Mouse (Mus musculus): ENCODE data around the gene Slc2a13. TPM values are rescaled to one million over a fixed set of nuclear protein-coding genes. Genes with fewer than 3 reads are reported as not detected.
A peak's percentile ranks its signal among the peaks of the same experiment; 100 is the strongest.

Gene Slc2a13
- total RNA-seq, 4 experiments from 2014 or later = 0.97 to 1.4 (median 1.2) TPM

DNA sequence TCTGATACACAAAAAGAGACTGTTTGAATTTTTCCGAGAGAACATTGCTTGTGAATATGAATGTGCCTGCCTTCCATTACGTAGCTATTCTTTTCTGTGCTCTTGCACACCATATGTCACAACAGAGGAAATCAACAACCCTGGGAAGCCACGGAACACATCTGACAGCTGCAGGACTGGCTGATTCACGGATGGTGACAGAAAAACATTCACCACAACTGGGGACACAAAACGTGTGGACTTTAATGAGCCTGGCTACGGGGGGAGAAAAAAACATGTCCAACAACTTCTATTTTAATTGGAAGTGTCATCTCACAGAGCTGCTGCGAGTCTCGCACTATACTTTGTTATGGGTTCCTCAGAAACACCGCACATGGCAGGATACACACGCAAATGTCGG lies 196.0 kb downstream of the Slc2a13 start:
- DNase-seq (ENCODE audit: low spot score) = no peak

DNA sequence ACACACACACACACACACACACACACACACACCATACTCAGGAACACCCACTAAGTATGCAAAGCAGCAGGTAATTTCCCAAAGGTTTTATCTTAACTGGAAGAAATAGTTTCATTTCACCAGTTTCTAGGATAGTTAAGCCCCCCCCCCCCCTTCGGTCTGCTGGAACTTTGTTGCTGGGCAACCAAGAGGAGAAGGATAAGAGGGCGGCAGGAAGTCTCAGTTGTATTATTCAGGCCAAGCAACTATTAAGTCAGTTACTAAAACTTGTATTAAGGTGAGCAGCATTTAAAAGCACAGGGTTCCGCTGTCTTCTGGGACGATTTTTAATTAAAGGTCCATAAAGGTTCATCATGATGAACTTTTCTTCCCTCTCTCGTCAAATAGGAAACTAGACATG lies 198.6 kb downstream of the Slc2a13 start:
- no peak for DNase-seq (ENCODE audit: low spot score)

DNA sequence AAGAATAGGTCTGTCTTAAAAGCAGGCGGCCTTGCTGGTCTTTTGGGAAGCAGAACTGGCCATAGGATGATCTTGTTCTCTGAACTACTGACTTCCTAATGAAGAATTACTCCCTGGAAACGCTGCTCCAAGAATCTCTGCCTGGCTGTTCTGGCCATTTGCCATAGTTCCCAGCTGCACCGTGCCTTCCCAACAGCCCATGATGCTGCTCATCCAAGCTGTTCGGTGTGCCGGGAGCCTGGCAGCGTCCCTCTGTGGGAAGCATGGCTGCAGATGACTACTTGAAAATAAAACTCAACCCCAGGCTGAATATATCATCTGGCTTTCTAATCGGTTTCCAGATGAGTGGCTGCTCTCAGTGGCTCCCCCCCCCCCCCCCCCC lies 199.9 kb downstream of the Slc2a13 start:
- DNase-seq (ENCODE audit: low spot score) = no peak

DNA sequence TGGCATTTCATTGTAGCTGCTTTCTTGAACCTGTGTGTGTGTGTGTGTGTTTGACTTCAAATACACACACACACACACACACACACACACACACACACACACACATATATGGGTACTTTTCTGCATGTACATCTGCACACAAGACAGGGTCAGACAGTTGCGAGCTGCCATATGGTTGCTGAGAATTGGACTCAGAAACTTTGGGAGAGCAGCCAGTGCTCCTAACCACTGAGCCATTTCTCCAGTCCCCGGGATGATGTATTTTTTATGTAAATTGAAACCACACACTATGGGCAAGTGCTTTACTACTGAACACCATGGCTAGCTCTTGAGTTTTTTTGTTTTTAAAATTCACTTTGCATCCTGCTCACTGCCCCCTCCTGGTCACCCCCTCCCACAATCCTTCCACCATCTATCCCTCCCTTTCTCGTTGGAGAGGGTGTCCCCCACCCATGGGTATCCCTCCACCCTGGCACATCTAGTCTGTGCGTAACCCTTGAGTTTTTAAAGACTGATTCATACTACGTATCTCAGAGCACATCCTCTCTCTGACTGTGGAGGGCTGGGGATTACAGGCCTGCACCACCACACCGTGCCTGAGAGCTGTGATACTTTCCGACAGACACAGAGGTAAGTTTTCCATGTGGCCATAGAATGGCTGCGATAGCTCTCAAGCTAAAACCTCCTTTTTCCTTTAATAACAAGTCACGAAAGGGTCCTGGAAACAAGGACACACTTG lies 200.4 kb downstream of the Slc2a13 start:
- DNase-seq (ENCODE audit: low spot score) = no peak

DNA sequence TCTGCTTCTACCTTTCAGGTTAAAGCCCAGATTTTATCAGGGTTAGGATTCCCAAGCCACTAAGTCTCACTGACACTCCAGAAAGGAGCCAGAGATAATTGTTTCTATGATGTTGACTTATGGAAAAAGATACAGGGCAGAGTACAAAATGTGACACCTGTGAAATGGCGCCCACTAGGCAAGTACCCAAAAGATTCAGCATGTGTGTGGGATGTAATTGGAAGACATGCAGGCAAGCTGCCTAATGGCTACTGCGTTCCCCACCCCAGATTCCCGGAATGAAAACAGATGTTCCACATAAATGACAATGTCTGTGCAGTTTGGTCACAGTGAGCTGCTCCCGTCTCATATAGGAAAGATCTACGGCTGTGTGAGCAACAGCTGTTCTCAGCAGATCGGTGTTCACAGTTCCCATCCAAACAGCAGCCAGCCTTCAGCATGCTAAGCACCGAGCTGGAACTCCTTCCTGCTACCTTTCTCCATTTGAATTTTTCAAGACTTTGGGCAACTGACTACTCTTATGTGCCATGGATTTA lies 201.1 kb downstream of the Slc2a13 start:
- no peak for DNase-seq (ENCODE audit: low spot score)

DNA sequence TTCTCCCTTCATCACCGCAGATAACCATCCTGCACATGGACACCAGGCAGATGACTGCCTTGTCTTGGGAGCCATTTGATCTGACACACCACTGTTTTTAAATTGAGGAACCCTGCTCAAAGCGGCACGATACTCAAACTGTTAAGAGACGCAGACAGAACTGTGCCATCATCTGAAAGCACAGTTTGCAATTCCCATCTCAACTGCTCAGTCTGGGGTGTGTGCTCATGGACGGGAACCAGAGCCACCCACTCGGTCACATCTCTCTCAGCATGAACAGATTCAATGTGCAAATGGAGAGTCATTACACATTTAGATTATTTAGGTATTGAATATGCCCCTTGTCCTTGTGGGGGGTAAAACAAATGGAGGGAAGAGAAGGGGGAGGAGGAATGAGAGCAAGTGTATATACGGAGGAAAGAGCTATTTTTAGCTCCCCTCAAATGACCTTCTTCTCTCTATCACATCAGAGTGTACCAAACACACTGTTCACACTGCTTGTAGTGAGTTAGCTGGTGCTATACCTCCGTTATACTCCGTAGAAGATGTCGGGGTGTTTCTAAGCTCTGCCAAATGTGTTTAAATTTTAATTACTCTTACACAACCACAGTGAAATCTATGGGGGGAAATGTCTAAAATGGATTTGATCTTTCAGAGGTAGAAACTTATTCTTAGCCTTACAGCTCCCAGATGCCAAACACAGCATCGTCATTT lies 203.2 kb downstream of the Slc2a13 start:
- DNase-seq (ENCODE audit: low spot score) = no peak

DNA sequence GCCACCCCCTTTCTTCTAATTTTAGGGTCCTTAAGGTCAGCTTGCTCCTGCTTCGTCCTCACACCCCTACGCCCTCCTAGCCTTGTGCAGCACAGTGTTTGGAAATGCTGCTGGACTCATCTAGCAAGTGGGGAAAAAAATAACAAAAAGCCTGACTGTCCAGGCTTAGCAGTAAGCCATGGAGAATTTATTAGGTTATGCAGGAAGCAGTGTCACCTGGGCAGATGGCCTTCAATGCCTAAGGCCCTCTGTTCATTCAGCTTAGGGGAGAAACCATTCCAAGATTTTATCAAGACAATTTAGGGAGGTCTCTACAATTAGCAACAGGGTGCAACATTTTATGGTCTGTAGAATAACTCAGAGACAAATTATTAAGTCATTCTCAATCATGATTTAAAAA lies 212.6 kb downstream of the Slc2a13 start:
- no peak for DNase-seq (ENCODE audit: low spot score)

DNA sequence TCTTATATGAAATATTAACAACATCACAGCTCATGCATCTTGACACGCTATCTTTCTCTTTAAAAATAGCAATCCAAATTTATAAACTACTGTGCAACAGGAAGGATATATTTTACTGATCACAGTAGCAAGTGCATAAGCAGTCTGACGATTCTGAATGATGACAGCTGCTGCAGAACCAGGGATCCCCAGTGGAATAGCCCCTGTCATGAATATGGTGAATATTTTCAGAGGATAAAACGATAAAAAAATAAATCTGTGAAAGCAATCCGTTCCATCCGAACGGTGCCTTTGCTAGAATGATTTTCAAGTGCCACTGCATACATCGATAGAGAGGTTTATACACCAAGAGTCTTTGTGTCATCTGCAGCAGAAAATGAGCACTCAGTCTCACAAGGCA lies 222.1 kb downstream of the Slc2a13 start:
- DNase-seq (ENCODE audit: low spot score) = no peak

DNA sequence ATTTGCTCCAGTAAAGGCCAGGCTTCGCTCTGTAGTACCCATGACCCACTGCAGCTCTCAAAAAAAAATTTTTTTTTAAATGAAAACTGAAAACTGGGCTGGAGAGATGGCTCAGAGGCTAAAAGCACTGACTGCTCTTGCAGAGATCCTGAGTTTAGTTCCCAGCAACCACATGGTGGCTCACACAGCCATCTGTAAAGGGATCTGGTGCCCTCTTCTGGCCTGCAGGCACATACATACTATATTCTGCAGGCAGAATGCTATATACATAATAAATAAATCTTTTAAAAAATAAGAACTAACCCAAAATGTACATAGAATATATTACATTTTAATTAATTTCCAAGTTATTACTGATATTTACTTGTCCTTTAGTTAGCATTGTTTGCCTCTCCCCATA lies 234.7 kb downstream of the Slc2a13 start:
- no peak for DNase-seq (ENCODE audit: low spot score)

DNA sequence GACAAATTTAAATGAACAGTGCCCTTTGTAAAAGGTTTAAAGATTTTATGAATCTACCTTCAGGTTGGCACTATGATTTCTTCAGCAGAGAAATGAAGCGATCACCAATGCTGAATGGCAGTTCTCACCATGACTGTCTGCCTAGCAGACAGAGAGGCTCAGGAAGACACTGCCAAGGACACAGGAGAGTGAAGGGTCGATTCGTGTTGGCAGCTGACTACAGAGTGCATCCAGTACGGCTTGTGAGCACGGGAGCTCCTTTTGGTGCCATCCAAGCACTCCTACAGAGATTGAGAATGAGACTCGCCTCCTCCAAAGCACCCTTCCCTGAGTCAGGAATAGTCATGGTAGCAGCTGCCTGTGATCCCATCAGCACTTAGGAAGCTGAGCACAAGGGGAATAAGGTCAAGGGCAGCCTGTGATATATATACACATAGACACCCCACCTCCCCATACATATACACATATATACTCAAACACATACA lies 238.6 kb downstream of the Slc2a13 start:
- DNase-seq (ENCODE audit: low spot score) = no peak

DNA sequence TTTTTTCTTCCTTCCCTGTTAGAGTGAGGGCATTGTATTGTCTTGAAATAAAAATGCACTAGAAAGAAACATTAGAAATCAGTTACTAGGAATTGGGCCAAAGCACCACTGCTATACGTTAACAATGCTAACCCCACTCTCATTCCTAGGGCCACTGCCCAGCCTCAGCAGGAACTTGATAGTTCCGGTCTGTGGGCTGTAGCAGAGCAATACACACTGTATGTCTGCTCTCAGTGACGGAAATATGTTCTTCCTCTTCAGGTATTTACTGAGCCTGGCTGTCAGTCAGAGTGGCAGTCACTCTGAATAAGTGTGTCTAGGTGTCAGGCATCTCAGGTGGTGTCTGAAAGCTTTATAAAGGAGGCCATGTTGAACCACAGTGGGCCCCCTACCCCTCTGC lies 245.3 kb downstream of the Slc2a13 start:
- no peak for DNase-seq (ENCODE audit: low spot score)

DNA sequence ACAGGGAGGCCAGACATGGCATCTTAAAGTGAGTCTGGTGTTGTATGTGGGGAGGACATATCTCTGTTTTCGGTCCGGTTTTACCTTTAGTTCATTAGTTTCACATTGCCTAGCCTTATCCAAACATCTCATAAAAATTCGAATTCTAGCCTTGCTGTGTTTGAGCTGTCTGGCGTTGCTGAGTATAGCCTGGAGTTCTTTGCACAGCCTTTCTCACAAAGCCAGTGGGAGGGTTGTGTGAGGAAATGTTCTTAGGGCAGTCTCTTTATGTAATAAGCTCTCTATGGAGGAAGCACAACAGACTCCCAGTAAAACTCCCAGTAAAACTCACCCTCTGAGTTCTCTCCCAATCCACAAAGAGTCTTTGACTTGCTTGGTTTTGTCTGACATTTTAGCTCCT lies 246.0 kb downstream of the Slc2a13 start:
- DNase-seq (ENCODE audit: low spot score) = no peak

DNA sequence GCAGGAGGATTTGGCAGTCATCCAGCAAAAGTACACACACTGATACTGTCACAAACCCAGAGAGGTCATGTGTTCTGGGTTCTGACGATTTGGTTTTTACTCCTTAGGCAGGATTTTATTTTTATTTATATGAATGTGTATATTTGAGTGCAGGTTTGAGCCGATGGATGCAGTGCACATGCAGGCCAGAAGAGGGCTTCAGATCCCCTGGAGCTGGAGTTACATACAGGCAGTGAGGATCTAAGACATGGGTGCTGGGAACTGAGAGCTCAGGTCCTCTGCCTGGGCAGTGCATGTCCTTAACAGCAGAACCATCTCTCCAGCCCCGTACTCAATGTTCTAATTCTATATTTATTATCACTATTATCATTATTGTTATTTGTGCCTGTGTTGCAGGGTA lies 253.7 kb downstream of the Slc2a13 start:
- DNase-seq (ENCODE audit: low spot score) = no peak

DNA sequence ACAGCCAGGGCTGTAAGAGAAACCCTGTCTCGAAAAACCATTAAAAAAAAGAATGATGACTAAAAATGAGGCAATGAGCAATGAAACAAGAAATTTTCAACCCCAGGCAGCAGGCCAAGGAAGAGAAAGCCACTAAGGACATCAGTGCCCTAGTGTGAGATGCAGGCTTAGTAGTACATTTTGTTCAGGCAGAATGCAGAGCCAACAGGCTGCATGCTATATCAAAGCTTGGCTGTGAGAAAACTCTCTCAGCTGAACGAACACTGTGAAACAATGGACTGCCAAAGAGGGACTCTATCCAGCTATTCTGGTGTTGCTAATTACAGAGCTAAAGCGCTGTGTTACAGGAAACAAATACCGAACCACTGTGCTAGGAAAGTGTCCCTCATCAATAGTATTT lies 256.1 kb downstream of the Slc2a13 start:
- DNase-seq (ENCODE audit: low spot score) = peak; percentile 55

DNA sequence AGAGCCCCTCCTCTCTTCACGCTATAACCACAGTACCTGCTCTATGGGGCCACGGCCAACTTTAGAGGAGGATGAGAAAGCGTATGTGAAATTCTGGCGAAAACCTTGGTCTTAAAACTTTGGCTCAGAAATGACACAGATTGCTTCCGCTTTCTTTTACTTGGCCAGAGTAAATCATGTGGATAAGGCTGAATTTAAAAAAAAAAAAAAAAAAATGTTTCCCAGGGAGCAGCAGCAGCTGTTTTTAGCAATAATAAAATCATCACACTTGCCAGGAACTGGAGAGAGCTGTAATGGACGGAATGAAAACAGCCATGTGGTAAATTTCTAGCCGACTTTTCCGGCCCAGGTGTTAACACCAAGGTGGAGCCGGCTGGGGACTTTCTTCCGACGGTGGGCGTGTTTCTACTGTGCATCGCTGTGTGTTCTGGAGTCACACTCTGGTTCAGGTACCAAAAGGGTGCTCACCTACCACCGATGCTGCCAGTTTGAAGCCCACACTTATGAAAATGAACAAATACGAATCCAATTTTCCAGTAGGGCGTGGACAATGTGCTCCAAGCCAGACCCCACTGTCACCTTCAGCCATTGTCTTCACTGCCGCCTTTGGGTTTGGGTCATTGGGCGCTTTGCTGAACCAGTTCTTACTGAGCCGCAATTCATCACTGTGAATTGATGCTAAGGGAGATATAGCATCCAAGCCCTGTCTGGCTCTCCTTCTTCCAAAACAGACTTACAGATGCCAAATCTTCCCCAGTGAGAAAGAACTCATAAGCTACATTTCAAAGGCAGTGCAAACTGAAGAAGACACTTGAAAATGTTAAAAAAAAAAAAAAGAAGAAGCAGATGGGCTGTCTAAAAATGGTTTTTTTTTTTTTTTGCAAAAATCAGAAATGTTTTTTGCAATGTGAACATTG lies 258.4 kb downstream of the Slc2a13 start:
- peak; percentile 27 for DNase-seq (ENCODE audit: low spot score)

DNA sequence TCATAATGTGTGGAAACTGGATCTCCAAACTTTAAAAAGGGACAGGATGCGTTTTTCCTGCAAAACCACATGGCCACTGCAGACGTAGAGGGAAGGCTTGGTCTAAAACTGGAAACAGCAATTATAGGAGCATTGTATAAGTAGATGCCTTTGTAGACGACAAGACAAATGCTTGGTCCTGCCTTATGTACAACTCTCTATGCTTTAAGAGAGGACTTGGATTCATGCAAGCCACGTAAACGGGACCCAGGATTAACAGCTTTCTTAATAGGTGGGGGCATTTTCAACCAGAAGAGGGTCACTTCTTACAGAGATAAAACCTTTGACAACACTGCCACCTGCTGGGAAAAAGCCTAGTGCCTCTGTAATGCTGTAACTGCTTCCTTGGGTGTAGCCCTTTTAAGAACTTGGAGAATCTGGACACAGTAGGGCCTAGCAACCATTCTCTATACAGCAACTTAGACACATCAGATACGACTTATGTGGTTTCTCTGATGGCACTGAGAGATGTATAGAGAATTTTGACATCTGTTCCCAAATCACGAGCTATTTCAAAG lies 268.7 kb downstream of the Slc2a13 start:
- no peak for DNase-seq (ENCODE audit: low spot score)

DNA sequence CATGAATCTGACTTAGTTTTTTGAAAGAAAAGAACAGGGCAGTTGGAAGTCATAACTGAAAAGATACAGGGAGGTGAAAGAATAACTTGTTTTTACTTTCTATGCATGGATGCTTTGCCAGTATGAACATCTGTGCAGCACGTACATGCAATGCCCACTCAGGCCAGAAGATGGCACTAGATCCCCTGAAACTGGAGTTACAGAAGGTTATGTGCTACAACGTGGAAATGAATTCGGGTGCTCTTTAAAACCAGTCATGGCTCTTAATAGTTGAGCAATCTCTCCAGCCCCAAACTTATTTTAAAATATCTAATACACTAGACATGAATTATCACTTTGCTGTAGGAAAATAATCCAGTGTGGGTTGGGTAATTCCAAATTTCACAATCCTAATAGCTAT lies 271.7 kb downstream of the Slc2a13 start:
- DNase-seq (ENCODE audit: low spot score) = peak; percentile 90

DNA sequence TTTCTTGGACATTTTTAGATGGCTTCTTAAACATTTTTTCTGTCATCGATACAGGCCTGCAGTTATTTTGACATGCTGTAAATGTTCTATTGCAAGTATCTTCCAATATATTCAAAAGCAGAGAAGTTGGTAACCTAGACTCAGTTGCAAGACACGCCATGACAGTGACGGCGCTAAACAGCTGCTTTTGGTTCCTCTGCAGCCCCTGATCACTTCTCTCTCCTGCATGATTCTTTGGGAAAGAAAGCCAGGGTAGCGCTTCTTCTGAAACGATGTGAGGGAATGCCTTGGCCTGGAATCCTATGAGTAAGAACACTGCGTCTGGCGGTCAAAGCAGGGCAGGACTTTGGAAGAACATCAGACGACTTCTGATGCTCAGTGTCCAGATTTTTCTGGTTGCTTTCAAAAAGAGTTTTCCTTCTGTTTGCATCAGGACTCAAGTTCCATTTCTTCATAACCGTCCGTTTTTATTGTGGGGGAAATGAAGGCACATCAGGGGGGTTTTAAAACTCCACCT lies 273.7 kb downstream of the Slc2a13 start:
- no peak for DNase-seq (ENCODE audit: low spot score)

DNA sequence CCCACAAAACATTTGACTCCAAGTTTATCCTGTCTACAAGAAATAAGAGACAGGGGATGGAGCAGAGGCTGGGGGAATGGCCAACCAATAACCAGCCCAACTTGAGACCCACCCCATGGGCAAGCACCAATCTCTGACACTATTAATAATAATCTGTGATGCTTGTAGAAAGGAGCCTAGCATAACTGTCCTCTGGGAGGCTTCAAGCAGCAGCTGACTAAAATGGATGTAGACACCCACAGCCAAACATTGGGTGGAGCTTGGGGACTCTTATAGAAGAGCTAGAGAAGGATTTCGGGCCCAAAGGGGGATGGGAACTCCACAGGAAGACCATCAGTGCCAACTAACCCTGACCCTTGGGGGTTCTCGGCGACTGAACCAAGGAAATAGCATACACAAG lies 289.6 kb downstream of the Slc2a13 start:
- DNase-seq (ENCODE audit: low spot score) = no peak

DNA sequence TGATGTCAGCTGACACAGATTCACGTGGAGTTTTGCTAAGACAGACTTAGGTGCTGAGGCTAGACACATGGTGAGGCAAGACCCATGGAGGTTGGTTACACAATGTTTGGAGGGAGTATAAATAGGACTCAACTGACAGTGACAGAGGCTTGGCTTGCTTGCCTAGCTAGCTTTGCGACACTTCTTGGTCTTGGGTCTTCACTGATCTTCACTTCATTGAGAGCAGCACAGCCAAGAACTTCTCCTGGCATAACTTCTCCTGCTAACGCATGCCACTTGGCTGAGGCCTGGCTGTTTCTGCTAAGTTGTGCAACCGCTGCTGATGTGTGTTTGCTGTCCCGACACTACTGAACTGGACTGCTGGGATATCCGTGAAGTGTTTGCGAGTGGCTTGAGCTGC lies 290.2 kb downstream of the Slc2a13 start:
- DNase-seq (ENCODE audit: low spot score) = no peak

DNA sequence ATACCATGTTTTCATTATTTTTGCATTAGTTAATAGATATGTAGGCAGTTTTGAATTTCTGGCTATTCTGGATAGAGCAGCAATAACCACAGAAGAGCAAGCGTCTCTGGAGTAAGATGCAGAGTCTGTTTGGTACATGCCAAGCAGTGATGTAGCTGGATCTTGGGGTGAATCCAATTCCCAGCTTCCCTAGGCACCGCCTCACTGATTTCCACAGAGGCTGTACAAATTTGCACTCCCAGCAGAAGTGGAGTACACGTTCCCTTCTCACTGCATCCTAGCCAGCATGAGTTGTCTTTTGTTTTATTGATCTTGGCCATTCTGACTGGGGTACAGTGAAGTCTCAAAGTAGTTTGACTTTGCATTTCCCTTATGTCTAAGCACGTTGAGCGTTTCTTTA lies 291.5 kb downstream of the Slc2a13 start:
- DNase-seq (ENCODE audit: low spot score) = no peak
